Mouse (Mus musculus): ENCODE data around the gene Bex3. TPM values are rescaled to one million over a fixed set of nuclear protein-coding genes. Genes with fewer than 3 reads are reported as not detected.

The Bex3 gene
- polyA plus RNA-seq, 1 experiment from 2014 or later = 703 TPM

Other genes starting within 250 kb of the Bex3 start
- 96.5 and 98.0 TPM in 2 replicates for gene Arxes1, start 236.9 kb upstream of the Bex3 start, polyA plus RNA-seq (2015; fragmentation: Nextera tagmentation; extraction: Ambion mirVana)
- gene Bex2, start 202.0 kb upstream of the Bex3 start, polyA plus RNA-seq (2015; fragmentation: Nextera tagmentation; extraction: Ambion mirVana) = 590 and 592 TPM in 2 replicates
- not detected in 2 replicates for gene Nxf3, start 185.0 kb upstream of the Bex3 start, polyA plus RNA-seq (2015; fragmentation: Nextera tagmentation; extraction: Ambion mirVana)
- gene Bex4, start 131.3 kb upstream of the Bex3 start, polyA plus RNA-seq (2015; fragmentation: Nextera tagmentation; extraction: Ambion mirVana) = 97.9 and 101 TPM in 2 replicates
- gene Tceal8, start 97.9 kb upstream of the Bex3 start, polyA plus RNA-seq (2015; fragmentation: Nextera tagmentation; extraction: Ambion mirVana) = 152 and 172 TPM in 2 replicates
- 20.8 and 22.7 TPM in 2 replicates for gene Tceal5, start 66.4 kb upstream of the Bex3 start, polyA plus RNA-seq (2015; fragmentation: Nextera tagmentation; extraction: Ambion mirVana)
- 5.5 and 9.5 TPM in 2 replicates for gene Tceal7, start 55.5 kb upstream of the Bex3 start, polyA plus RNA-seq (2015; fragmentation: Nextera tagmentation; extraction: Ambion mirVana)
- gene Bex1, start 54.7 kb upstream of the Bex3 start, polyA plus RNA-seq (2015; fragmentation: Nextera tagmentation; extraction: Ambion mirVana) = 191 and 193 TPM in 2 replicates
- gene Tceal9, start 25.2 kb upstream of the Bex3 start, polyA plus RNA-seq (2015; fragmentation: Nextera tagmentation; extraction: Ambion mirVana) = 303 and 387 TPM in 2 replicates
- gene Kir3dl1, start 247.7 kb downstream of the Bex3 start, polyA plus RNA-seq (2015; fragmentation: Nextera tagmentation; extraction: Ambion mirVana) = not detected in 2 replicates